Mouse (Mus musculus) right cerebral cortex, postnatal 36 days (tissue): ENCODE data around the gene Pard3.
A peak's percentile ranks its signal among the peaks of the same experiment; 100 is the strongest.

Experiments used
- DNase-seq, 2 experiments: peaks; one replicate each; pipeline ENCODE4 v3.0.0; 2022; ENCODE audit warnings: low spot score in 2 of 2, mixed read lengths in 1 of 2

Gene Pard3

GRCm38 (mm10) chr8:127600641-127601040 is 536.9 kb downstream of the Pard3 start:
- DNase-seq: no peak

- no peak for DNase-seq
Observed at GRCm38 (mm10) chr8:127603062-127603461, 539.4 kb downstream of the Pard3 start.

- DNase-seq: peak in 1 of 2 experiments; percentile 7
Observed at GRCm38 (mm10) chr8:127608541-127609270, 545.0 kb downstream of the Pard3 start.

- DNase-seq: peak in 1 of 2 experiments; percentile 10
Observed at GRCm38 (mm10) chr8:127609316-127609715, 545.6 kb downstream of the Pard3 start.

GRCm38 (mm10) chr8:127614206-127614605 is 550.5 kb downstream of the Pard3 start:
- DNase-seq: peak; percentile 33 to 64

GRCm38 (mm10) chr8:127616681-127617080 is 553.0 kb downstream of the Pard3 start:
- DNase-seq: no peak

GRCm38 (mm10) chr8:127622137-127622536 is 558.4 kb downstream of the Pard3 start:
- DNase-seq: no peak

- no peak for DNase-seq
Observed at GRCm38 (mm10) chr8:127638232-127639087, 574.8 kb downstream of the Pard3 start.

- no peak for DNase-seq
Observed at GRCm38 (mm10) chr8:127639088-127639453, 575.4 kb downstream of the Pard3 start.

GRCm38 (mm10) chr8:127655559-127655958 is 591.9 kb downstream of the Pard3 start:
- no peak for DNase-seq
